Mouse (Mus musculus) T-helper 2 cell (primary cell): ENCODE results near the gene Slc38a2.

Experiments
- in situ Hi-C: fragments of 300-600 bp; cut with MboI, MseI; formaldehyde crosslinking; loops from one replicate; pipeline ENCODE4 v1.15.1; 2025; ENCODE audit warnings: high pct_unique_total_duplicates

Slc38a2 gene

GRCm38 (mm10) chr15:96697901-96698657, 1.5 kb downstream of the Slc38a2 start:
- in situ Hi-C loops = no loop called here

GRCm38 (mm10) chr15:96696486-96697284, 2.8 kb downstream of the Slc38a2 start:
- in situ Hi-C loops = no loop called here

DNA sequence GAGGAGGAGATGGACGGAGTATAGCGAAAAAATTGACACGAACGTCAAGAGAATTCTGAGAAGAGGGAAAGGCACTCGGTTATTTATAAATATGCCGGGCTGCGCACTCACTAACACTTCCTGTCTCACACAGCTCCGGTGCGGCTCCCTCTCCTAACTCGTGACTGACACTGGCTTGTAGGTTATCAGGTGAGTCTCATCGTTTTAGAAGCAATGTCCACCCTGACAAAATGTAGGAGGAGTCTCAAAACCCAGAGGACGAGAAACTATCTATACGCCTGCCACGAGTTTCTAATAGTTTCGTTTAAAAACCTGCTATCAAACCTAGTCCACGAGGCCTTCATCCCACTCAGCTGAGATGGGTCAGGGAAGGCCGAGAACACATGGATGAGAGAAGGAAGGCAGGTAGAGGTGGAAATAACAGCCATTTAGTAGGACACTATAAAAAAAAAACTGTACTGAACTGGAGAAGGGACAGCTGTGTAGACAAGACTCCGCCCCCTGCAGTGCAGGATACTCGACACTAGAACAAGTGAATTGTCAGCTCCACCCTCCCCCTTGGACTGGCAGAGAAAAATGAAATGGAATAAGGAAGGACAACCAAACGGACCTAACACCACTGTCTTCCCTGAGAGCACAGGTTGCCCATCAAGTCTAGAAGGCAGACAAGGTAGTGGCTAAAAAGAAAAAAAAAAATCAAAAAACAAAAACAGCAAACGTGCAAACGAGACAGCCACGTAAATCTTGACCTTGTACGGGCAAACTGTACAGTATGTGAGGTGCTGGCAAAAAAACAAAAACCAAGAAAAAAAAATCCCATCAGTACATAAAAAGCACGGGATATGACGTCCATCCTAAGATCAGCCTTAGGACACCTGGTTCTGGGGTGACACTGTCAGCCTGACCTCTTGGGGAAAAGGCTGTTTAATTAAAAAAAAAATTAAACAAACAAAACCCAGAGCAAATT, 3.8 kb downstream of the Slc38a2 start:
- in situ Hi-C loops = no loop called here

DNA sequence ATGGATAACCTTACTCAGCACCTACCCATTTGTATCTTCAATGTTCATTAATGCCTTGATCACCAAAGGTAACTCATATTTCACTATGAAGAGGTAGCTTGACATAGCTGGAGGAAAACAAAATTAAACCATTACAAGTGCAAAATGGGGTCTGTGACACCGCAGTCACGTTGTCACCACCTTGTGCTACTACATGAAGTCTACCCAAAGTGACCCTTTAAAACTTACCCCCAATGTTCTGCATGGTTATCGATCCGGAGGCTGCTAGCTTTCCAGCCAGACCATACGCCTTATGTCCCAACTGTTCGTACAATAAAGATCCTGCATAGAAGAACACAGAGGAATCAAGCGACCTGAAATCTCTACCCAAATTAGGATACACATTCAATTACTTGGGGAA, 4.5 kb downstream of the Slc38a2 start:
- in situ Hi-C loops = no loop called here

DNA sequence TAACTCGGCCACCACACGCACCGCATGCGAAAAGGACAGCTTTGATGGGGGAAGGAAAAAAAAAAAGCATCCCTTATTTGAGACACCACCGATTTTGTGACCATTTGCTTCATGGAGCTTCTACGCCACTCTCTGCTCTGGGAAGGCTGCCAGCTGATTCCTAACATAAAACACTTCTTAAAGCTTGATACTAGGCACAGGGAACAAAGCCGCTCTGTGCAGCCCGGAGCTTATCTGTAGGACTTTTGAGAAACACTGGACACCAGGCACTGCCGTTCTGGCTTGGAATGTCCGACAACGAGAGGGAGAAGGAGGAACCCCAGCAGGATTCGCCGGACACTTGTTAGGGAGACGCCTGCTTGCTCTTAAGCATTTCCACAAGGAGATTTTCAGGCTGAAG, 5.8 kb downstream of the Slc38a2 start:
- in situ Hi-C loops = no loop called here

DNA sequence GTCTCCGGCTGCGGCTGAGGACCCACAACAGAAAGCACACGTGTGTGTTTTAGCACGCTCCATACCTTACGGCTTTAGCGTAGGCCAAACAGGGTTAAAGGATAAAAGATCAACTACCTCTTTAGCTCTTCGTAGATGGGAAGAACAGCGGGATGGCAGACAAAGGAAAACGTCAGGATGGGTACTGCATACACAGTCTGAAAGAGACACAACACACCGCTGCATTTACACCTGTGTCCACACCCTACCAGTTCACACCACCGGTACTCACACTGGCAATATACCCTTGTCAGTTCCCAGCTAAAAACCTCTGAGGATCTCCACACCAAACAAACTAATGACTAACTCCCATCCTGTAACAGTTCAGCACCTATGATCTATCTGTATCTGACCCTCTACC, 7.1 kb downstream of the Slc38a2 start:
- in situ Hi-C loops = no loop called here

DNA sequence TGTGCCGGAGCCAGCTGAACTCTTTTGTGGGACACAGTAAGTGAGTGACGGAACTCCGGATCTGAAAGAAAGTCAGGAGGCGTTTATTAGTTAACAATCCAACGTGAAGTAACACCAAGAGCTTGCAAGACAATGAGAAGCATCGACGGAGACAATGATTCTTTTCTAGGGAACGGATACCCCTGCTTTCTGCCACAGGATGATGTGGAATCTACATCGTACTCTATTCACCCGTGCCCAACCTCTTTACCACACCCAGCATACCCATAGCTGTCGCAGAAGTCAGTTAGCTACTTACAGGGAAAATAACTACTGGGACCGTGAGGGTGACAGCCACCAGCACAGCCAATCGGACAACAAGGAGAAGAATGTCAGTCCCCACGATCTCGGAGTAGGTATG, 8.1 kb downstream of the Slc38a2 start:
- in situ Hi-C loops = no loop called here

DNA sequence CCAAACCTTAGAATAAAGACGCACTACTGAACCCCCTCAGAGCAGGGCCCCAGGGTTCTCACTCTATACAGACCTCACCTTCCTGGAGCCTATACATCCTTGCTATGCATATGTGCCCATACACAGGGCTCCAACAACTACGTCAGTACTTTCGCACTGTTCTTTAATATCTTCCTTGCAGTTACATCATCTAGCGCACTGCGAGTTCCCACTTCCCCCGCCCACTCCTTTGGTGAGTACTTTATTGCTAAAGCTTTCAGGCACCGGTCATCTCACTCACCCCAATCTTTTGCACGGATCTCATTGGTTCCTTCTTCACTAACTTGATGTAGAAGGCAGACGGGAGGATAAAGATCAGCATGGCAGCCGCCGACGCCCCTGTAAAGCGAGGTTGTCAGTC, 8.7 kb downstream of the Slc38a2 start:
- in situ Hi-C loops = no loop called here

DNA sequence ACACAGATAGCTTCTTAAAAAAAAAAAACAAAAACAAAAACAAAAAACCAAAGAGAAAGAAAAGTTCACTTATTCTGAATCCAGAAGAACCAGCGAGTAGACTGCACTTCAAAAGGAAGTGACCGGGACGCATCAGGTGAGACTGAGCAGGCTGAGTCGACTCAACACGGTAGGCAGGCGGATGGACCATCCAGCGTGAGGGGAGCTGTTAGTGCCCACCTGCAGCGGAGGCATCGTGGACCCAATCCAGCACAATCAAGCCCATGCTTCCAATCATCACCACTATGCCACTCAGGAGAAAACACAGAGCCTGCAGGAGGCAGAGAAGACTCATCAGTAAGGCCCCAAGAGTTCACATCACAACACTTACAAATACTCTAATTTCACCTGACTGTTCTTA, 9.6 kb downstream of the Slc38a2 start:
- in situ Hi-C loops = no loop called here

- in situ Hi-C loops = no loop called here
Observed at GRCm38 (mm10) chr15:96688784-96689318, 10.7 kb downstream of the Slc38a2 start.

DNA sequence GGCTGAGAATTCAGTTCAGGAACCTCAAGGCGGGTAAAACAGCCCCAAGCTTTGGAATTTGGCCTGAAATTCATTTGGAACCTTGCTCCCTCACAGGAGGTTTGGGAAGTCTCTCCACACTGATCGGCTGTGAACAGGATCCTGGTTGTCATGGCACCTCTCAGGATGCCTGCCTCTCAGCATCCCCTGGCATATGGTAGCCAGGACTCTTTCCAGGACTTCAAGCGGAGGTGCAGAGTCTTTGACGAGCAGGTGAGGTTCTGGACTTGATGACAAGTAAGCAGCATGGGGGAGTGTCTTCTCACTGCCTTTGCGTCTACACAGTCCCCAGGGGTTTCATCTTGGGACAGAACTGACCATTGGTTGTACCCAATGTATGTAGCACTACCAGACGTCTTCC, 11.5 kb downstream of the Slc38a2 start:
- in situ Hi-C loops = no loop called here

DNA sequence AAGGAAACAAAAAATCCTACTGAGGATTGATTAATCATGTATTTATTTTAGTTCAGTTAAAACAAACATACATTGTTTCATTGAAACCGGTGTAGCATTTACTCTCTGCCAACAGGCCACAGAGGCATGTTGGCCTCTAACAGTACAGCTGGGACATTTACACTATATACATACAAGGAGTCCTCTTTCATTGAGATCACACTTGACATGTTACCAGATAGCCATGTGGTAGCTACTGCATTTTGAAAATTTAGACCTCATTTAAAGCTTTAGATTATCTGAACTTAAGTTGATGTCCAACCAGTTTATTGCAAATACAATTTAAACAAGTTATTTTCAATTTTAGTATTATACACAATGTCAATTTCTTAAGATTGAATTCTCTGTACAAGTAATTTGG, 12.2 kb downstream of the Slc38a2 start:
- in situ Hi-C loops = no loop called here

DNA sequence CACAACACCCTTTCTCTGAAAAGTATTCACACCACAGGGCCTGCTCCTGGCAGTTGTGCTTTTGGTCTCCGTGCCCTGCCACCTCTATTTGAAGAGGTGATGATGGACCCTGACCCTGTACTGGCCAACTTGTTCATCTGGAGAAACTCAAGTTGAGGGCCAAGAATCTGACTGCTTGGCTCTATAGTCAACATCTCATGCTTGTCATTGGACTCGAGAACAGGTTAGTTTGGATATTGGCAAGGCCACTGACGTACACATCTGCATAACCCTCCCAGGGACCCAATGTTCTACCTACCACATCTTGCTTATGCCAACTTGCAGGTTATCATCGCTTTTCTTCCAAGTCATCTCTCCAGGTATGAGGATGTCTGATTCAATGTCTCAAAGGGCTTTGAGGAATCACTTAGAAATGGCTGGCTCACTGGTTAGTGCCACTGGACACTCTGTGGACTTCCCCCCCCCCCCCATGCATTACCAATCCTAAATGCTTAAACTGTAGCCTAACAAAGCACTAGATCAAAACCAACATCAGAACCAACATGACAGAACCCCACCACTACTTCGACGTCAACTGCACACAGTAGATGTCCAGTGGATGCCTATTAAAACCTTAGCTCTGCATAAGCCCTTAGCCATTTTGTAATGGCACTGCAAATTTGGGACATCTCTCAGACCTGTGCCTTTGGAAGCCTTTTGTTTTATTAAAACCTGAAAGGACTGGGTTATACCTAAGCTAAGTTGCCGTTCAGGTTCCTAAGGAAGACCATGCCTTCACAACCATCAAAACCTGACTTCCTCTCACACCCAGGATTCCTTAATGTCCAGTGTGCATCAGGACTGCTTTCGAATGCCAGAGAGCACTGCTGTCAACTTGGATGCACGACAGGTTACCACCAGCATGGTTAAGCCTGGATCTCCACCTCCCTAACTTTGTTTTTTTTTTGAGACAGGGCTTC, 13.1 kb downstream of the Slc38a2 start:
- in situ Hi-C loops = no loop called here

GRCm38 (mm10) chr15:96685273-96685672, 14.3 kb downstream of the Slc38a2 start:
- in situ Hi-C loops = no loop called here

DNA sequence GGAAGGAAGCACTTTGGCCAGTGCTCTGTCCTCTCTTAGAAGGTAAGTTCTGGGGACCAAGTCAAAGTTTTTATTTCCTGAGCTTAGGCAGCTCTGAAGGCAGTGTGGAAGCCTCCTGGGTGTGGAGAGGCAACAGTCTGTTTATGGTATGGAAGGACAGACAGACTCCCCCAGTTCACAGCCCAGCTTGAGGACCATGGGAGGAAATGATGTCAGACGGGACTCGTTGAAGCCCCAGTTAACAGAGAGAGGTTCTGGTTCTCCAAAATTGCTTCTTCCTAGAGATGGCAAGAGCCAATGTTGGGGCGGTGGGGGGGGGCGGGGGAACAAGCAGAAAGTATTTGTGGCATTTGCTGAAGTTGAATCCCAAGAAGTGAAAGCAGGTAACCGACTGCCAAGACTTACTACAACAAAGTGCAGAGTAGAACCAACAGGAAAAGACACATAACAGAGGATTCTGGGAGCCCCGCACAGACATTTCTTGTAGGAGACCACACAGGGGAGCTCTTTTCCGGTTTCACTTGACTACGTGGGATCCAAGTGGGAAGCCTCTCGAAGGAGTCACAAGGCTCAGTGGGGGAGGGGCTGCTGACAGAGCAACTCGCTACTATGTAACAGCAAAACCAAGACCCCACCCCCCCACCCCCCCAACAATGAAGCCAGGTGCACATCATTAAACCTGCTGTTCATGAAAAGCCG, 15.2 kb downstream of the Slc38a2 start:
- in situ Hi-C loops = no loop called here

DNA sequence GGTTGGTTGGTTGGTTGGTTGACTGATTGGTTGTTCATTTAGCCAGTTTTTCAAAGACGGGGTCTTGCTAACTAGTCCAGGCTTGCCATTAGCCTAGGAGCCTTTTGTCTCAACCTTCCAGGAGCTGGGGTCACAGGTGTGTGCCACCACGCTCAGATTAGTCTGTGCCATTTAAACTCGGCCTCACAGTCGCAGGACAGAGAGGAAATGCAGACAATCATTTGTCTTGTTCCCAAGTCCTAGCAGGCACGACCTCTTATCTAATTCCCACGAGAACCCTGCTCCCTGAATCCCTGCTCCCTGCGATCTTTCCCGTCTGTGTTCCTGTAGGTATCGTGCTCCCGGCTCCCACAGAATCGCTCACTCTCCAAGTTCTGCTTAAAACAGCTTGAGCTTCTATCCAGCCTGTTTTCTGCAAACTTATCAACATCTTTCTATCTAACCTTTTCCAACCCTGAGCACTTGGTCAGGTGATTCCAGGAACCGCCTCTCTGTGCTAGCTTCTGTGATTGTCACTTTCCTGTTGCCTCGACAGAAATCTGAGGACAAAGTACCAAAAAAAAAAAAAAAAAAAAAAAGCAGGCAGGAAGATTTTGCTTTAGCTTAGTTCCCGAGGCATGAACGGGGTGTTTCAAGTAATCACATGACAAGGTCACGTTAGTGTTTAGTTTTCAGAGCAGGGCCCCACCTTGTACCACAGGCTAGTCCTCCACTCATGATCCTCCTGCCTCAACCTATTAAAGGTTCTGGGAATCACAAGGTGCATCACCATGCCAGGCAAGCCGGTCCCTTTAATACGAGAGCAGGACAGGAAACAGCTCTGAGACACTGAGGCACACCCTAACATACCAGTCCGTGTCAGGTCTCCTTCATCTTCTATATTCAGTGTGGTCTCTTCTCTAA, 20.4 kb downstream of the Slc38a2 start:
- in situ Hi-C loops = loop anchor here (10.0 kb wide), 1 partner anchor 154 kb away; no protein-coding TSS in a partner anchor

DNA sequence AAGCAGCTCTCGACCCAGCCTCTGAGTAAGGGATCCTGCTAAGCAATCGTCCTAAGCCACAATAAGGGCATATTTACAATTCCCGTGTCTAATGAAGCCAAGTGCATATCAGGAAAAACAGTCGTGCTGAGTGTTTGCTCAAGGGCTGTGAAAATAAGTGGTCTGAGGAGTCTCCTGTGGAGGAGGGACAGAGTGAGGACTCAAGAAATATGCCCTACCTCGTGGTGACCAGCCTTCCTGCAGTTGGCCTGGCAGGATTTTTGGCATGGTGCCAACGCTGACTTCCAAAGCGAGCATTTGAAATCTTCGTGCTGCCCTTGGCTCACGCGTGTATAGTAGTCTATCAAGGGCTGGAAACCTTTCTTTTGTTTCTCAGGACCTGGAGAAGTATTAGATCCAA, 23.0 kb downstream of the Slc38a2 start:
- in situ Hi-C loops = loop anchor here (10.0 kb wide), 1 partner anchor 152 kb away; no protein-coding TSS in a partner anchor

DNA sequence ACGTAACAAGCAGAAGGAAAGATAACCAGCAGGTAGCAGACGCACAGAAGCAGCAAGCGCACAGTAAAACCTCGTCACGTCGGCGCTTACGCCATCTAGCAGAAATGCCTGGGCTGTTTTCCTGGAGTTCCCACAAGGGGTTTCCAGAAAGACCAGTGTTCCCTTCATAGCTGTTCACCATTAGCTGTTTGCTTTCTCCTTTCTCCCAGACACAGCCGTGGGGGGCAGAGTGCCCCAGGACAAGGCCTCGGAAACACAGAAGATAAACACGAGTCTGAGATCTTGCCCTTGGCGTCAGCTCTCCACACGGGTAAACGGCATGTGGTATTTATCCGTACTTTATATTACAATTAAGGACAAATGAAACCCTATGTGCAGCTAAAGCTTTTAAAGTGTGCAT, 23.8 kb downstream of the Slc38a2 start:
- in situ Hi-C loops = loop anchor here (10.0 kb wide), 1 partner anchor 151 kb away; no protein-coding TSS in a partner anchor

DNA sequence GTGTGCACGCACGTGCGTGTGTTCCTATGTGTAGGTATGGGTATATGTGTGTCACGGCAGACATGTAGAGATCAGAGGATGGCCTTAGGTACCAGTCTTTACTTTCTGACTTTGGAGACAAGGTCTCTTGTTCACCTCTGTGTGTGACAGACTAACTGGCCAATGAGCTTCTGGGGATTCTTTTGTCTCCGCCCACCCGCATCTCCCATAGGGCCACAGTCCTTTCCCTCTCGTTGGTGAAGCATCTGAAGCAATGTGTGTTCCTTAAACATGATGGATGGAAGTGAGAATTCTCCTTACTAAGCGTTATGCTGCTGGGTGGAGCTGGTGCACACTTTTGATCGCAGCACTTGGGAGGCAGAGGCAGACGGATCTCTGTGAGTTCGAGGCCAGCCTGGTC, 24.5 kb downstream of the Slc38a2 start:
- in situ Hi-C loops = loop anchor here (10.0 kb wide), 1 partner anchor 150 kb away; no protein-coding TSS in a partner anchor
